Mouse (Mus musculus): ENCODE results near the gene Scin. TPM values are rescaled to one million over a fixed set of nuclear protein-coding genes. Genes with fewer than 3 reads are reported as not detected.
"Not testable (repeated sequence)": the region's sequence is repeated elsewhere in the genome, so short reads cannot be mapped to it uniquely, and the experiment has no call there.

Scin gene
- 1 to 10 TPM; 2.1 to 9.3 (median 3.1) TPM for polyA plus RNA-seq (2017; shearing (Covaris generic))

DNA sequence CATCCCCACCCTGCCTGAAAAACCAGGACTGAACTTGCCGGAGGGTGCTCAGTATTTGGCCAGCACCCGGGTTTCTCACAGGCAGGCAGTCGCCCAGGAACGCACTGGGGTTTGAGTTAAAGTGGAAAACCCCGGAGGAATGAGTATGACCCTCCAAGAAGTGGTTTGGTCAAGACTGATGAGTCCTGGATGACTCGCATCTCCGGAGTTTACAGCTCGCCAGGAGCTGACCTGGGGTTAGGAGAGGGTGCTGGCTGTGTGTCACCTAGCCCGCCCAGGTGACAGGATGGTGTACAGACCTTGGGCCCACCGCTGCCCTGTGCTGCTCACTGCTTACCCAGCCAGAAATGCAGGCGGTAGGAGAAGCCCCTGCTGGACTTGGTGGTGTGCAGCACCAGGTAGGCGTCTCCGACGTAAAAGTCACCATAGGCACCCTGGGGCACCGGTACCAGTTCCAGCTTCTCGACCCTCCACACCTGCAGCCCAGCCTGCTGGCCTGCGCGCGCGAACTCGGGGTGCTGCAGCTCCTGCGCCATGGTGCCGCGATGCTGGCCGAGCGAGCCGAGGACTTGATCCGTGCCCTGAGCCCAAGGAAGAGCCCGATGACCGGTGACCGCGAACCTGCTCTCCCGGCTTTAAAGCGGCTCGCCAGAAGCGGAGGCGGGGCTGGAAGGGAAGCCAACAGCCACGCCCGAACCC, at the start of gene Scin:
TSS of gene Scin (minus strand) at position 656 of the 699 bp plus-strand sequence.
- peak; percentile 55 for ATAC-seq

DNA sequence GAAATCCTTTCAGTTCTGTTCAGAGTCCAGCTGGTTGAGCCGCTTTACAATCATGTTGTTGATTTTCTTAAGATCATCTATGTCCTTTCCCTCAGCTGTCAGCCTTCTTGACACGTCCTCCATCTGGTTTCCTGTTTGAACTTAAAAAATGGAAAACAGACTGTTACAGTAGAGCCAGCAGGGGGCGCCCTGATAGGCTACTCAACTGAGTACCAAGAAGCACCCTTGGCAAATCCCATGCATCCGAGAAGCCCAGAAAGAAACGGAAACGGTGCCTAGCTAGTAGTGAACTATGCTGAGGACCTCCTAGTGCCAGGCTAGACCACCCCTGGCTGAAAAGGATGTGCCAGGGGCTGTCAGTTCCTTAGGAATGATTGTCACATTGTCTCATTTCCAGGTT, 43.1 kb upstream of the Scin start:
- peak; percentile 80 for ATAC-seq

- no peak for ATAC-seq
These were observed 42.1 kb upstream of the Scin start for GRCm38 (mm10) chr12:40176158-40176557.

DNA sequence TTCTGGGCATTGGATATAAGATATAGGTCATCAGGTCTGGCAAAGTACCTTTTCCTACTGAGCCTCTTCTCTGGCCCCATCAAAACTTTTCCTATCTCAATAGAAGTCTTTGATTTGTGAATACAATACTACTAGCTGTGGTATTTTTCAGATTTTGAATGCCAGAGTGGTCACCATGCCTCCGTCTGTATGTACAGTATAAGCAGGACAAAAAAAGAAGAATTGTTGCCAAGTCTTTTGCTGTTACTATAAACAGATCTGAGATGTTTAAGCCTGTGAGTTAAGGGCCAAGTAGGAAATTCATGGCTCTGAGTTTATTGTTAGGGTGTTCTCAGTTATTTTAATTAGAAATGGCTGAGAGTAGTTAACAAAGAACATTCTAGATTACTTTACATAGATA, 41.1 kb upstream of the Scin start:
- ATAC-seq, result not testable (repeated sequence)

DNA sequence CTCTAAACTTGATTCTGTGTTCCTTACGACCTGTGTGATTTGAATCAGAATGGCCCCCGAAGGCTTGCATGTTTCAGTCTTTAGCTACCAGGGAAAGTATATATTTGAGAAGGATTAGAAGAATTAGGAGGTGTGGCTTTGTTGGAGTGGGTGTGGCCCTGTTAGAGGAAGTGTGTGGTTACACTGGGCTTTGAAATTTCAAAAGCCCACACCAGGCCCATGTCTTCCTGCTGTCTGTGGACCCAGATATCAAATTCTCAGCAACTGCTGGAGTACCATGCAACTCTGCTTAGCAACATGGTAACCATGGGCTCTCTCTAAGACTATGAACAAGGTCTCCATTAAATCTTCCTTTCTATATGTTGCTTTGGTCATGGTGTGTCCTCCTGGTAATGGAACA, 37.6 kb upstream of the Scin start:
- no peak for ATAC-seq

DNA sequence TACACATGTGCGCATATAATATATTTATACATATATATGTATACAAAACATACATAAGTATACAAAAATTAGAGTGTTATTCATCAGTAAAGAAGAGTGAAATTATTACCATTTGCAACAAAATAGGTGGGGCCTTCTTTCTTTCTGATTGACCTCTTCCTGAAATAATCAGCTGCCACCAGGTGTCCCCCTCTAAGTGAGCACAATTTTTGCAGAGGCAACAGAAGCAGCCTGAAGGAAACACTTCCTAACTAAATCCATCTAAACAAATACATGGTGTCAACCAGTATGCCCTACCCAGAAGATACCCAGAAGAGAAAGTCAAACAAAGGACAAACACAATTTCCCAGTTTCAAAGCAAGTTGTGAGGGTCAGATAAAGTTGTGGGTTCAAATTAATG, 35.6 kb upstream of the Scin start:
- ATAC-seq, result no peak

DNA sequence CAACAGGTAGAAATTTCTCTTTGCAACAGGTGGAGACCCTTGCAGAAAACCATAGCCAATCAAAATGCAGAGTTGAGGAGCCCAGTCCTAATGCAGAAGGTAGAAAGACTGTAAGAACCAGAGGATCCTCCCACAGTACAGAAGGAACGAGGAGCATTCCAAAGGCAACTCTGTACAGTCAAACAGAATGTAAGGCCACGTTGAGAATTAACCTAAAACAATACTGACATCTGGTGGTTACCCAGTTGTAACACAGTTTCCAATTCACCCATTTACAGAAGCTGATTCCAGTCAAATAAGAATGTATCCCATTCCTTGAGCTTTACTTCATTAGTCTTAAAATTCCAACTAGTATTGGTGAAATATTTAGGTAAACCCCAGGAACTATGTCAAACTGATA, 30.6 kb upstream of the Scin start:
- ATAC-seq, result peak; percentile 83

DNA sequence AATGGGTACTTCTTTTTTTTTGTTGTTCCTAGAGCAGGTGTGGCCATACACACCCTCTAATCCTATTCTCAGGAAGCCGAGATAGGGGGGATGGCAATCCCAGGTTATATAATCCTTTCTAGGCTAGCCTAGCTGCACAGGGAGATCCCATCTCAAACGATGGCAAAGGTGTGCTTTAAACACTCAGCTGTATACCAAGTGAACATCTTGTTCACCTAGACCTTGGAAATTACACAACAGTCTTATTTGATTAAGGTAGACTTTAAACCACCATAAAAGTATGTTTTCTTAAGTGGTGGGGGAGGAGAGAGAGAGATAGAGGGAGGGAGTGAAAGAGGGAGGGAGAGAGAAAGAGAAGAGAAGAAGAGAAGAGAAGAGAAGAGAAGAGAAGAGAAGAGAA, 26.7 kb upstream of the Scin start:
- ATAC-seq, result no peak

DNA sequence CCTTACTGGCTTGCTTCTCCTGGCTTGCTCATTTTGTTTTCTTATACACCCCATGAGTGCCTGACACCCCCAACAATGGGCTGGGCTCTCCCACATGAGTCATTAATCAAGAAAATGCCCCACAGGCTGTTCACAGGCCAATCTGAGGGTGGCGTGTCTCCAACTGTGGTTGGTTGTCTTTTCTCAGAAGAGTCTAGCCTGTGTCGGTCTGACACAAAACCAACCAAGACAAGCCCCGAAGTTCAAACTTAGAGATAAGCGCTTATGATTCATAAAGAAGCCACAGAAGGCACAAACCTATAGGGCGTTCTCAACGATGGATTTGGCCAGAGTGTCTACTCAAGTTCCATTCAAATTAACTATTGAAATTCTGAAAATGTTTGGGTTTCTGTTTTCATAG, 20.2 kb upstream of the Scin start:
- ATAC-seq, result no peak

DNA sequence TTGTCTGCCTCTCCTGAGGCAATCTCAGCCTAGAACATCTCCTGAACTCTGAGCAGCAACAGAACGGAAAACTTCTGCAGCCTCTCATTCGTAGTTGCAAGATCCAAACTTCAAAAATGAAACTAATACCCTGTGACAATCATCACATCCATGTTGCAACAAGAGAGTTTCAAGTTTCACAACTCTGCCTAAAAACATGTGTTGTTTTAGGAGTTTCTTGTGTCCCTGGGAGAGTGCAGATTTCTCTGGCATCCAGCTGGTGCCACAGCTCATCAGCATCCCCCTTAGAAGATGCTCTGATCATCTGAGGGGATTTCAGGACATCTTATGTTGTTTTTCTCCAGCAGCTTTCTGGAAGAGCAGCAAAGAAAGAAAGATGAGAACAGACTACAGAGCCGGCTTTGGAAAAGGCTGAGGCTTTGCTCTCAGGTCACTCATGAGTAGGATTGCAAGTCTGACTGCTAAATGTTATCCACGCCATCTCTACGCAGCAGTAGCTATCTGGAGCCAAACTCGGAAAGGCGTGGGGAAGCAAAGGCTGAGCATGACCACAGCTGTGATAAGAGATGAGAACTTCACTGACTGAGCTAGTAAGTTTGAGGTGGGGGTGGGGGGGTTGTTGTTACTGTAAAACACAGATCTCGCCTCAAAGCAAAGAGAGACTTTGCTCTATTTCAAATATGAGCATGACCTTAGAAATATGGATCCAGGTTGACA, 18.5 kb upstream of the Scin start:
- ATAC-seq, result no peak

DNA sequence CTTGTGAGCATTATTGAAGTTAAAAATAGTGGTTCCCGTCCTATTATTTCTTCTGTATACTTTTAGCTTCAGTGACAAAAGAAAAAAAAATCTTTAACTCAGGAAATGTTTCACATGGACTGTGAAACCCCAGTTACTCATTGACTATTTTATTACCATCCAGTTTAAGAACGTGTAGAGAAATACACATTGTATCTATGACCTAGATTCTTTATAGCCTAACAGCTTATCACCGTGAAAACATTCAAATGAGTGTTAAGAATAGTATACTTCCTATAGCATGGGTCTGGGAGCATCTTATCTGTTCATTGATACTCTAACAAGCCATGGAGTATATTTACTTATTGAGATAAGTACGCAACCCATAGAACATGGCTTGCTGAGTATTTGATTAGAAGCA, 13.3 kb upstream of the Scin start:
- no peak for ATAC-seq

DNA sequence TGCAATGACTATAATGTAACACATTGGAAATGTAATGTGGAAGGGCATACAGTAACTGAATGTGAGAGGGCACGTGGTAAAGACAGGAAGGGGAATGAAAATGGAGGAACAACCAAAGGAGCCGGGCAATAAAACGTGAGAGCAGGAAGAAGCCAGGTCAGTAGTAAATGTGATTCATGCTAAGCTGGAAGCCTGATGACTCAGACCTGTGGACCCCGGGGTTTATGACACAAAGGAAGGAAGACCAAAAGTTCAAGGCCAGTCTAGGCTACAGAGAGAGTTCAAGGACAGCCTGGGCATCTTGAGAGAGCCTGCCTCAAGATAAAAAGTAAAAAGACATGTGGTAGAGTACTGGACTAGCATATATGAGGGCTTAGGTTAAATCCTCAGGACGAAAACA, 12.5 kb upstream of the Scin start:
- ATAC-seq, result no peak

DNA sequence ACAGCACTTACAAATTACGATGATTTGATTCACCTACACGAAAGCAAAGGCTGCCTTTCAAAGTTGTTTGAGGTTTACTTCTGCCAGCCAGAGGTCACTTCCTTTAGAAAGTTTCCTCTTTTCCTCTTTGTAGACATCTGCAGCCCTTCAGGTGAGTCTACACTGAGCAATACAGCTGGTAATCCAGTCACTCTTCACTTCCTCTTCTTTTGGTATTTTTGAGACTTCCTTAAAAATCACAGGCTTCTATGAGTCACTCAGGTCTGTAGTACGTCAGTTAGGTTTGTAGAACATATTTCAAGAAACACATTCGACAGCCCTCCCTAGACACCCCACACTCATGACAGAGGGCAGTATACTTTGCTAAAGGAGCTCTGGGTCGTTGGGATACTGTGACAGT, 6.7 kb upstream of the Scin start:
- no peak for ATAC-seq

DNA sequence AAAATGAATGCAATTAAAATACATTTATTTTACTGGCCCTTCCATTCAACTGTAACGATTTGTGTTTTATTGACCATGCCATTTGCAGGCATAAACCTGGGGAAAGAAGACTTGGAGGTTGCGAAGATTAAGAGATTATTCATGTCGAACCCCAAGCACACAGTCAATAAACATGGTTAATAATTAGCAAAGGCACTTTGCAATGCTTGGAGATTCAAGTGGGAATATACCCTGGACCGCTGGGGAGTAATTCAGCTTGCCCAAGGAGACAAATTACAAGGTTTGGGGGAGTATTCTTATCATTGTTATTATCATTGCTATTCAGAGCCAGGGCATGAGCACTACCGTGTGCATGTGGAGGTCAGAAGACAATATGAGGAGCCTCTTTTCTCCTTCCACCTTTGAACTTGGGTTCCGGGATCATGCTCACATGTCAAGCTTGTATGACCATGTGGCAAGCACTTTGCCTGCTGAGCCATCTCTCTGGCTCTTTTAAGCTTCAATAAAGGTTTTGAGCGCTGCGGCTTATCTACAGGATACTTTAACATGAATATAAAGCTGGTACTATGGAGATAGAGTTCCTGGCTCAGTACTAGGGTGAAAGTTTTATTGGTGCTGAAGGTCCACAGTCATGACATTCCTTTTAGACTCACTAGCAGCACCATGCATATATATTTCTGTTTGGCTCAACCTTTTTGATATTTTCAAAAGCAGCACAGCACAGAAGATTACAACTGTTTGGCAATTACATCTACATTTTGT, 5.6 kb upstream of the Scin start:
- no peak for ATAC-seq

DNA sequence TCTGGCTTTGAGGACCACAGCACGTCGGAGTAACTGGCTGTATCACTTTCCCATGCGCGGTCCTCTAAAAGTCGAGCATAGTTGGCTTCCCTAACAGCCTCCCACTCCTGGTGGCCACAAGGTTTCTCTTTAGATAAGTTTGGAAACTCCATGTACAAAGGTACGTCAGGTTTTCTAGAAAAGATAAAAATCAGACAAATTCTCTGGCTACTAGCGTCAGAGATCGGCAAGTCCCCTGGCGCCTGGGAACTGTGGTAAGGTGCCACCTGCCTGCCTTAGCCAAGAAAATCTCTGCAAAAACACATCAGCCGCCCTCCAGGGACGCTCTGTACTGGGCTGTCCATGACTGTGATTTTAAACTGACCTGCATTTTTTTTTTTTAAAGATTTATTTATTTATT, 501 bp upstream of the Scin start:
- ATAC-seq, result peak; percentile 53

DNA sequence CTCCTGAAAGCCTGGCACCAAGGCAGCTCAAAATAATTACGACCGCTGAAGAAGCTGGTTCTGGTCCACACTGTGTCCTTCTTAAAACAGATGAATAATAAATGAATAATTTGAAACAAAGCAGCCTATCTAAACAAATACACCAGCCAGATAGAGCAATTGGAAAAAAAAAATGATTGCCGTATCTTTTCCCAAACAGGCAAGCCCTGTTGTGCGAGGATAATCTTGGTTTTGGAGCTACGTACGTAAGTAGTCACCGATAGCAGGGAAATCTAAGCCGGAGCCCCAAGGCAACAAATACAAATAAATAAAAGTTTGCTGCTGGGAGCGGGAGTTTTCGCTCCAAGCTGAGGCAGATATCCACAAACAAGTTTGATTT, 845 bp downstream of the Scin start:
- ATAC-seq, result no peak

GRCm38 (mm10) chr12:40118872-40119271, 15.2 kb downstream of the Scin start:
- no peak for ATAC-seq

GRCm38 (mm10) chr12:40117045-40117444, 17.0 kb downstream of the Scin start:
- no peak for ATAC-seq

- ATAC-seq, result no peak
These were observed 17.8 kb downstream of the Scin start for GRCm38 (mm10) chr12:40116214-40116613.

DNA sequence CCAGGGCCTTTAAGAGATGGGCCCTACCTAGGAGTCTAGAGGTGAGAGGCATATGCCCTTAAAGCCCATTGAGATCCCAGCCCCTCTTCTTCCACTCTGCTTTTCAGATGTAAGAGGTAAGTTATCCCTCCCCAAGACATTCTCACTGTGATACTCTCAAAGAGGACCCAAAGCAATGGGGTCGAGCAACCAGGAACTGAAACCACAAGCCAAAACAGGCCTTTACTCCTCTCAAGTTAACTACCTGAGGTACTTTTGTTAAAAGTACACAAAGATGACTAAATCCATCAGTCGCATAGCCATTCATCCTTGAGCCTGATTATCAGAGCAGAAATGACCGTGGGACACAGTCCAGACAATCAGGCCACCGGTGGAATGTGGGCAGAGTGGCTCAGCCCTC, 19.1 kb downstream of the Scin start:
- no peak for ATAC-seq

- no peak for ATAC-seq
These were observed 20.0 kb downstream of the Scin start for GRCm38 (mm10) chr12:40114020-40114419.

DNA sequence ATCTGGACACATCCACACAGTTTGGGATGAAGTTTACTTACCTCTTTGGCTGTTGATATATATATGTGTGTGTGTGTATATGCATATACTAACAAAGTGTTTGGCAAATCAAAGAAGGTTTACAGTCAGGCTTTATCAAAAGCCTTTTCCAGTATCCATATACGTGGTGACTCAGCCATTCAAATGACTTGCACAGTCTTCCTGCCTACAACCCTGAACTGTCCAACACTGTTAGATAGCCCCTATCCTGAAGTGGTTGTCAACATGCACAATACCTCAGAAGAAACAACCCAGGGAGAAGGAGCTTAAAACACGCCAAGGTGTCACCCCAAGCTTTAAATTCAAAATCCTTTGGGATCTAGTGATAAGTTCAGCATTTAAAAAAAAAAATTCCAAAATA, 20.4 kb downstream of the Scin start:
- ATAC-seq, result no peak

DNA sequence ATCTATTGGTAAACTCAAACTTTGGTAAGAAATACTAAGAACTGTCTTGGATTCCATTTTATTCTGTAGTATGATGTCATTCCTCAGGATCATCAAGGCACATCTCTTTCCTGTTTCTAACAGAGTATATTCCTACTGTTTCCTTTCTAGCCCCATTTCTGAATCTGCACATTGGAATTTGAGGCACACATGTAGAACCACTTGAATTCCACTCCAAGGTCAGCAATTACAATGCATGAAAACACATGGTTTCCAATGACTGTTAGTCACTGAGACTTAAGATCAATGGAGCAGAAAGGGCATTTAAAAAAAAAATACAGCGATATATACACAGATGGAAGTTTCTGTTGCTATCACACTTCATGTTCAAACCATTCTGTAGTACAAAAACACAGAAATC, 24.8 kb downstream of the Scin start:
- no peak for ATAC-seq

DNA sequence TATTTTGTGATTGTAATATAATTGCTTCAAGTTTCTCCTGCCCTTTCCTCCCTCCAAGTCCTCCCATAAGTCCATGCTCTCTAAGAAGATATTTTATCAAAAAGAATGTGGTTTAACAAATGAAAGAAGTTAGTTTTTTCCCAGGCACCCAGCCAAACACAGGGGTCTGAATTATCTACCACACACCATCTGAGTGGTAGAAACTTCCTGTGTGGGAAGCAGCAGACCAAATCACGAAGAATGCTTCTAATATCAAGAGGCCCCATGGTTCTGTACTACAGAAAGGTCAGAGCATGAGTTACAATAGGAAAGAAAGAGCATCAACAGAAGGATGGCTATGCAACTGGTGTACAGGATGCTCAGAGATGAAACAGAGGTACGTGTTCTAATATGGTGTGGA, 25.9 kb downstream of the Scin start:
- peak; percentile 28 for ATAC-seq
